Mouse (Mus musculus): ENCODE results near the gene Sh2b3.

The Sh2b3 gene

GRCm38 (mm10) chr5:121845361-121845760 is 7.9 kb upstream of the Sh2b3 start:
- DNase-seq (ENCODE audit: low read depth in 2 of 2, low spot score in 2 of 2), result no peak

DNA sequence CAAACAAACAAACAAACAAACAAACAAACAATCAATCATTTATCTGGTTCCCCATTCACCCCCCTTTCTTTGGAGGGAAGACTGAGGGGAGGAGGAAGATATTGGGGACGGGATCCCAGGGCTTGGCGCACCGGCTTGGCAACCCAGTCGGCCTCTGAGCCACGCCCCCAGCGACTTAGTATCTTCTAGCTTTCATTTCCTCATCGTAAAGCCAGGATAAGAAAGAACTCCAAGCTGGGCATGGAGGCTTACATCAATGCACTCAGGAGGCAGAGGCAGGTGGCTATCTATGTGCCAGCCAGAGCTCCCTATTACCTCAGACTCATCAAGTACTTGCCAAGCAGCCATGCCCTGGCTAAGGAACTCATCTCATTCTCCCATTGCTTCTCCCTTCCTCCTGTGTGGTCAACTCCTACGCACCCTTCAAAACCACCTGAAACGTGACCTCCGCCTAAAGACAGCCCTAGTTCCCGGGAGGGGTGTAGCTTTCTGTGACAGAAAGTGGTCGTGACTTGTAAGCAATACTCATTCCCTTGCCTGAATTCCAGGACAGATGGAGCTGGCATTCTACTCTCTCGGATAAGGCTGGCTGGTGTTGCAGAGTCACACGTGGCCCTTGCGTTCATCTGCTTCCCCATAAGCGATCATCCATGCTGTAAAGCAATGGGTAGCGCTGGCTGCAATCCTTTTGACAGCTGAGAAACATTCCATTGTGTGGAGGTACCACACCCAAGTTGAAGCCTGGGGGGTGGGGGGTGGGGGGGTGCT is 5.9 kb upstream of the Sh2b3 start:
- DNase-seq (ENCODE audit: low read depth in 2 of 2, low spot score in 2 of 2), result no peak

- DNase-seq (ENCODE audit: low read depth in 2 of 2, low spot score in 2 of 2), result peak; percentile 80 to 81
These were observed 5.2 kb upstream of the Sh2b3 start for GRCm38 (mm10) chr5:121842665-121843118.

- DNase-seq (ENCODE audit: low read depth in 2 of 2, low spot score in 2 of 2), result no peak
These were observed 4.5 kb upstream of the Sh2b3 start for GRCm38 (mm10) chr5:121841973-121842372.

GRCm38 (mm10) chr5:121841516-121841915 is 4.1 kb upstream of the Sh2b3 start:
- DNase-seq (ENCODE audit: low read depth in 2 of 2, low spot score in 2 of 2), result no peak

- no peak for DNase-seq (ENCODE audit: low read depth in 2 of 2, low spot score in 2 of 2)
These were observed 1.7 kb upstream of the Sh2b3 start for GRCm38 (mm10) chr5:121839128-121839473.

GRCm38 (mm10) chr5:121838341-121839127 is 1.1 kb upstream of the Sh2b3 start:
- peak; percentile 48 to 51 for DNase-seq (ENCODE audit: low read depth in 2 of 2, low spot score in 2 of 2)

GRCm38 (mm10) chr5:121836692-121837415 is 592 bp downstream of the Sh2b3 start:
- DNase-seq (ENCODE audit: low read depth in 2 of 2, low spot score in 2 of 2), result peak; percentile 87 to 90

GRCm38 (mm10) chr5:121835949-121836691 is 1.3 kb downstream of the Sh2b3 start:
- no peak for DNase-seq (ENCODE audit: low read depth in 2 of 2, low spot score in 2 of 2)

DNA sequence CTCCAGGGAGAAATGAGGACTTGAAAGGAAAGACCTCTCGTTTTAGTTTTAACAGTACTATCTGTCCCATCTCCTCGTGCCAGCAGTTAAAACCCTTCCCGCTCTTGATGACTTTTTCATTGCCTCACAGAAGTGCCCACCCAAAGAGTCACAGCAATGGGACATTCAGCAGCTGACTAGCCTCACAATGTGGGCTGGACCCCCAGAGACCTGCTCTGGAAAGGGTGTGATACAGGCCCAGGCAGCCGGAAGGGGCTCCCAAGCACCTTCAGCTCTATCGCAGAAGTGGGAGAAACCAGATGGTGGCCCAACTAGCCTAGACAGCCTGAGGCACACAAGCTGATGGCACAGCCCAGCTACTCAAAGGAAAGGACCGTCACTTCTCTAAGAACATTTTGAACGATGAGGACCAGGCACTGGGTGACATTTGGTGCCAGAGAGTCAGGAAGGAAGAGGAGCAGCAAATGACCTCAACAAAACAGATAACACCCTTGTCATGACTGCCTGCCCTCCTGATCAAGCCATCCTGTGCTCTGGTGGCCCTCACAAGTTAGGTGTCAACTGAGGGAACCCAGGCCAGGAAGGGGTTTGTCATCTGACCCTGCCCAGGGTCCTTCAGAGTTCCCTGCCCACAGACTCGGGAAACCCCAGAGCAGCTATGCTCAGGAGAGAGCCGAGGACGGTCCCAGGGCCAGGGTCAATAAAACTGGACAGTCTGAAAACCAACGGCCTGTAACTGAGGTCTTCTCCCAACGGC is 2.3 kb downstream of the Sh2b3 start:
- DNase-seq (ENCODE audit: low read depth in 2 of 2, low spot score in 2 of 2), result no peak

DNA sequence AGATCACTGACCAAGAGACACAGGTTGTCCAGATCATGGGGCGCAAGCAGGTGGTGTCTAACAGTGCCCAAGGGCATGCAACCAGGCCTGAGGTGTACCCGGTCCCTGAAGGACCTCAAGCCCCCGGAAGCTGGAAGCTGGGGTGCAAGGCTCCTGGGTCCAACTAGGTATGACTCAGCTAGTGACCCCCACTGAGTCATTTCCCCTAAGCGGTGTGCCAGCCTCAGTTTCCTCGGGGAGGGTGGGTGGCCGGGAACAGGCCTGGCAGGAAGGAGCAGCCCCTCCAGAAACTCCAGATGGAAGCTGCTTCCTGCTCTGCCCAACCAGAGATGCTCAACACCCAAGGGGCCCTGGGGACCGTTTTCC is 3.2 kb downstream of the Sh2b3 start:
- DNase-seq (ENCODE audit: low read depth in 2 of 2, low spot score in 2 of 2), result no peak

- DNase-seq (ENCODE audit: low read depth in 2 of 2, low spot score in 2 of 2), result no peak
These were observed 3.7 kb downstream of the Sh2b3 start for GRCm38 (mm10) chr5:121833572-121834240.

DNA sequence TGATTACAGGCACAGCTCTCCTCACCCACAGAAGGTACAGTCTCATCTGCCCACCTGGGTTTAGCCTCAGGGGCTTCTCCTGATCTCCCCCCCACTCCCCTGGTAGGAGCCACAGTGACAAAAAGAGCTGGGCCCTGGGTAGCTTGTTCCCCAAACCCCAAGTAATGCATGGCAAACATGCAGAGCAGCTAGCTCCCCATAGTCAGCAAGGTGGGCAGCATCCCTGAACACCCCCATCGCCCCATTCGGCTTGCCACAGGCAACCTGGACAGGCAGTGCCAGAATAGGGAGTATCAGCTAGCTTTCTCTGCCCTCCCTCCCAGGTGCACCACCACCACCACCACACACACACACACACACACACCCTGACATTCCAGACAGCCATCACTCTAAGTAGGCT is 4.3 kb downstream of the Sh2b3 start:
- DNase-seq (ENCODE audit: low read depth in 2 of 2, low spot score in 2 of 2), result no peak

DNA sequence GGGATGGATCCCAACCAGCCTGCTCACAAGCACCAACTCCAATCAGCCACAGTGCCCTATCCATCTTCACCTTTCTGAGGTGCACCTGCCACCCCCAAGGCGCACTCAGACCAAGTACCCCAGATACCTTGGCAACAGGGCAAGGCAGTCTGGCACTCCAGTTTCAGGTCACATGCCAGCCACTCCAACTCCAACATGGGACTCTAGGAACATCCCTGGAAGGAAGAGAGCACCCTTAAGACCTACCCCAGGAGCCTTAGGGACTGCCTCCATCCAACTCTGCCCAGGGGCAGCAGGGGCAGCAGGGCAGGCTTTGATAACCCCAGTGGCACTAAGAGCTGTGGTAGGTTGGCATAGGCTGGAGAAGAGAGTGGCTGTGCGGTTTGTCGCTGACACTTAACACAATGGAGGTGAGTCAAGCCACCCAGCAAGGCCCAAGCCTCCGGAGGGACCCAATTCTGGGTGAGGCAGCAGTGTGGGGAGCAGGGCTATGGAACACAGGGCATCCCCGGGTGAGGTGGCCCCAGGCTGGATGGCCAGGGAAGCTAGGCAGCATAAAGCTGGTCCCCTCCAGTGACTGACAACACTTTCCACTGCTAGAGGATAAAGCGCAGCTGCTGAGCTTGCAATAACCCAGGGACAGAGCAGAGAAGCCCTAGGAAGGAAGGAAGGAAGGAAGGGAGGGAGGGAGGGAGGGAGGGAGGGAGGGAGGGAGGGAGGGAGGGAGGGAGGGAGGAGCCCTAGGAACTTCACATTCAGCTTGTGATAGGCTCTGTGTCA is 4.9 kb downstream of the Sh2b3 start:
- DNase-seq (ENCODE audit: low read depth in 2 of 2, low spot score in 2 of 2), result no peak

DNA sequence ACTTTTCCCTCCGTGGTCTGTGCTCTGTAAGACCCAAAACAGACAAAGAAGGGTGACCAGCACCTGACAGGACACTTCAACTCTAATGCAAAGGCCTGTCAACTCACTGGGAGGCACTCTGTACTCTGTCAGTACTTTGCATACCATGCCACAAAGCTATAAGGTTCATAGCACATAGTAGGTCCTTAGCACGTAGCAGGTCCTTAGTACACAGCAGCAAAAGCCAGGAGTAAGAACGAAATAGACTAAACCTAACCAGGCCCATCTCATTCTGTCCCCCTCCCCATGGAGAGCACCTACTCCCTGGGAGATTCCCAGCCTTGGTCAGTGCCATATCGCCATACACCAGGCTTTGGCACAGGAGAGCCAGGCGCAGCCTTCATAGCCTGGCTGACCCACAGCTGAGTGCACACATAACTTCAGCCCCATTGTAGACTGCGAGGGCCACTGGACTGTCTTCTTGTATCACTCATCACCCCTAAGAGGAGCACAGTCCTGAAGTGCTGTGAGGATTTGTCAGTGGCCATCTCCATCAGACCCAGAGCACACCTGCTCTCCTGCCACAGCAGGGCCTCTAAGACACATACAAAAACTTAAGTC is 6.3 kb downstream of the Sh2b3 start:
- no peak for DNase-seq (ENCODE audit: low read depth in 2 of 2, low spot score in 2 of 2)

GRCm38 (mm10) chr5:121828491-121829432 is 8.7 kb downstream of the Sh2b3 start:
- no peak for DNase-seq (ENCODE audit: low read depth in 2 of 2, low spot score in 2 of 2)

- DNase-seq (ENCODE audit: low read depth in 2 of 2, low spot score in 2 of 2), result no peak
These were observed 9.6 kb downstream of the Sh2b3 start for GRCm38 (mm10) chr5:121827876-121828275.

DNA sequence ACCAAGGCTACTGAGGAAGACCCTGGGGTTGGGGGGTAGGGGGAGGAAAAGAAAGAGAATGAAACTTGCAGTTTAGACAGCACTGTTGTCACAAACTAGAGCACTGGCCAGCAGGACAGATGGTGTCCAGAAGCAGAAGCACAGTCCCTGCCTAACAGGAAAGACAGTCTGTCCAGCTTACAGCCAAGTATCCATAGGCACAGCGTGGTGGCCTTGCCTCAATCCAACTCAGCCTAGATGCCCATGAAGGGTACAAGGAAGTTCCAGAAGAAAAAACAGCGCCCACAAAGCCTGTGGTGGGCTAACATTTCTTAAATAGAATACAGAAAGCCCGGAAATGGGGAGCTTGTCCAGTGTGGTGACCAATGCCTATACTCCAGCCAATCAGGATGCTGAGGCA is 11.8 kb downstream of the Sh2b3 start:
- no peak for DNase-seq (ENCODE audit: low read depth in 2 of 2, low spot score in 2 of 2)

Measured in CD8-positive naive resting alpha-beta T cell, adult 2 months (primary cell).